Mouse (Mus musculus) limb, embryonic 12.5 days (tissue): ENCODE measurements around the gene Frs3. TPM values are rescaled to one million over a fixed set of nuclear protein-coding genes. Genes with fewer than 3 reads are reported as not detected.

Experiments
- ATAC-seq: fragments of 200-750 bp; cut with Nextera tagmentation; 2 replicates; pipeline ENCODE4 v1.8.0; 2017; ENCODE audit warnings: low read depth, moderate TSS enrichment; ENCODE audit not compliant: insufficient number of reproducible peaks, insufficient read depth, low FRiP score, low TSS enrichment
- H3K27ac ChIP-seq: fragments of 300-500 bp; sonication (generic); 2 replicates; pipeline ENCODE4 v1.5.1; 2016; ENCODE audit warnings: mild to moderate bottlenecking, moderate library complexity
- H3K27me3 ChIP-seq: fragments of 300-500 bp; sonication (generic); 2 replicates; pipeline ENCODE4 v1.6.1; 2016; ENCODE audit warnings: mild to moderate bottlenecking, moderate library complexity
- H3K36me3 ChIP-seq: fragments of 300-500 bp; sonication (generic); 2 replicates; pipeline ENCODE4 v1.6.1; 2016; ENCODE audit warnings: mild to moderate bottlenecking, moderate library complexity
- H3K4me1 ChIP-seq: fragments of 300-500 bp; sonication (generic); replicated peaks from 2 replicates; pipeline ENCODE4 v1.6.1; 2016
- H3K4me2 ChIP-seq: fragments of 300-500 bp; sonication (generic); 2 replicates; pipeline ENCODE4 v1.6.1; 2016; ENCODE audit warnings: mild to moderate bottlenecking, moderate library complexity
- H3K4me3 ChIP-seq: fragments of 300-500 bp; sonication (generic); replicated peaks from 2 replicates; pipeline ENCODE4 v1.5.1; 2016; ENCODE audit warnings: mild to moderate bottlenecking
- H3K9ac ChIP-seq: fragments of 300-500 bp; sonication (generic); replicated peaks from 2 replicates; pipeline ENCODE4 v1.6.1; 2016; ENCODE audit warnings: mild to moderate bottlenecking, moderate library complexity
- H3K9me3 ChIP-seq: fragments of 300-500 bp; sonication (generic); 2 replicates; pipeline ENCODE4 v1.6.1; 2016; ENCODE audit warnings: mild to moderate bottlenecking, moderate library complexity
- WGBS: fragments of 180-500 bp; shearing (Covaris S2); methylation state at CpG from one replicate; pipeline ENCODE4 v1.1.7; 2016; 5-methylcytosine and 5-hydroxymethylcytosine counted together
- polyA plus RNA-seq: library from polyadenylated mRNA; unstranded; fragments of >200 nt; fragmentation: Nextera tagmentation; extraction: Ambion mirVana; gene quantifications from 2 replicates; pipeline ENCODE4 v1.2.1, GENCODE M21; 2016

The Frs3 gene
- polyA plus RNA-seq, 1 experiment from 2014 or later = 8.9 TPM

- peak overlapping the region; percentile 88 for H3K9ac ChIP-seq
- no peaks in the 10 kb centered on the region for H3K9me3 ChIP-seq
- H3K4me2 ChIP-seq = peak overlapping the region; percentile 76
- H3K27me3 ChIP-seq = peaks cover 23% of the 10 kb centered on the region; the same call in 1 of the 2 replicates
- peak overlapping the region; percentile 67 for H3K27ac ChIP-seq
- H3K4me1 ChIP-seq = peaks cover 25% of the 10 kb centered on the region
- ATAC-seq = no peak
- peaks cover 11% of the 10 kb centered on the region for H3K36me3 ChIP-seq
- 28% methylated on average over 13 of the region's 13 CpGs for WGBS
- H3K4me3 ChIP-seq = peak overlapping the region; percentile 82
These were observed 5.0 kb downstream of the Frs3 start for GRCm38 (mm10) chr17:47693671-47694441.

- Histone ChIP-seq H3K4me1 (peaks cover 20% of the 10 kb centered on the region), H3K9ac (peak within 1 kb of the TSS; percentile 88), H3K27me3 (peaks cover 23% of the 10 kb centered on the region; the same call in 1 of the 2 replicates), H3K4me2 (peak within 1 kb of the TSS; percentile 76), H3K27ac (peak within 1 kb of the TSS; percentile 67), H3K9me3 (no peaks in the 10 kb centered on the region), H3K4me3 (peak within 1 kb of the TSS; percentile 82), H3K36me3 (peaks cover 15% of the 10 kb centered on the region)
- no peak for ATAC-seq
- WGBS = 2% methylated on average over 3 of the region's 3 CpGs
These were observed 5.4 kb downstream of the Frs3 start, which contains the start of gene Gm21981 for GRCm38 (mm10) chr17:47694442-47694502. Gm21981 (minus strand) TSS chr17:47694455.

GRCm38 (mm10) chr17:47694503-47695336, 5.9 kb downstream of the Frs3 start, which contains the start of gene Prickle4:
Prickle4 (minus strand) TSS chr17:47694736.
- WGBS = 1% methylated on average over 79 of the region's 82 CpGs
- H3K27me3 ChIP-seq = peaks cover 20% of the 10 kb centered on the region; the same call in 1 of the 2 replicates
- H3K27ac ChIP-seq = peak within 1 kb of the TSS; percentile 67

GRCm38 (mm10) chr17:47695337-47695710, 6.5 kb downstream of the Frs3 start:
- H3K27ac ChIP-seq = peak overlapping the region; percentile 67
- H3K36me3 ChIP-seq = peaks cover 25% of the 10 kb centered on the region
- H3K9me3 ChIP-seq = no peaks in the 10 kb centered on the region
- H3K27me3 ChIP-seq = peaks cover 14% of the 10 kb centered on the region; the same call in 1 of the 2 replicates
- H3K4me1 ChIP-seq = peaks cover 13% of the 10 kb centered on the region
- ATAC-seq = peak; percentile 9; the same call in 1 of the 2 replicates
- peak overlapping the region; percentile 76 for H3K4me2 ChIP-seq
- peak overlapping the region; percentile 88 for H3K9ac ChIP-seq
- H3K4me3 ChIP-seq = peak overlapping the region; percentile 82
- WGBS = under 1% methylated on average over 23 of the region's 23 CpGs

More at GRCm38 (mm10) chr17:47694503-47695336, 5.9 kb downstream of the Frs3 start, which contains the start of gene Prickle4:
- peak; percentile 93 for ATAC-seq
- Histone ChIP-seq H3K36me3 (peaks cover 19% of the 10 kb centered on the region), H3K4me1 (peaks cover 16% of the 10 kb centered on the region), H3K4me2 (peak within 1 kb of the TSS; percentile 76), H3K4me3 (peak within 1 kb of the TSS; percentile 82), H3K9ac (peak within 1 kb of the TSS; percentile 88), H3K9me3 (no peaks in the 10 kb centered on the region)

GRCm38 (mm10) chr17:47698156-47698555, 9.3 kb downstream of the Frs3 start:
- peaks cover 21% of the 10 kb centered on the region for H3K27me3 ChIP-seq
- peaks cover 17% of the 10 kb centered on the region for H3K4me1 ChIP-seq
- H3K27ac ChIP-seq = no peak overlapping the region
- no peak overlapping the region for H3K9ac ChIP-seq
- ATAC-seq = no peak
- no peak overlapping the region for H3K4me2 ChIP-seq
- peaks cover 54% of the 10 kb centered on the region for H3K36me3 ChIP-seq
- H3K4me3 ChIP-seq = no peak overlapping the region
- no peaks in the 10 kb centered on the region for H3K9me3 ChIP-seq
- WGBS = 89% methylated on average over 10 of the region's 10 CpGs

GRCm38 (mm10) chr17:47699055-47699454, 10.2 kb downstream of the Frs3 start:
- H3K9ac ChIP-seq = no peak overlapping the region
- H3K9me3 ChIP-seq = no peaks in the 10 kb centered on the region
- ATAC-seq = no peak
- no peak overlapping the region for H3K4me3 ChIP-seq
- H3K4me1 ChIP-seq = peaks cover 16% of the 10 kb centered on the region
- H3K36me3 ChIP-seq = peaks cover 61% of the 10 kb centered on the region
- no peak overlapping the region for H3K27ac ChIP-seq
- WGBS = 80% methylated on average over 2 of the region's 2 CpGs
- no peak overlapping the region for H3K4me2 ChIP-seq
- H3K27me3 ChIP-seq = peaks cover 24% of the 10 kb centered on the region

- peaks cover 7% of the 10 kb centered on the region; the same call in 1 of the 2 replicates for H3K4me1 ChIP-seq
- no peak overlapping the region for H3K4me3 ChIP-seq
- H3K9ac ChIP-seq = no peak overlapping the region
- no peak for ATAC-seq
- peaks cover 30% of the 10 kb centered on the region for H3K27me3 ChIP-seq
- H3K4me2 ChIP-seq = no peak overlapping the region
- peaks cover 61% of the 10 kb centered on the region for H3K36me3 ChIP-seq
- H3K9me3 ChIP-seq = no peaks in the 10 kb centered on the region
- WGBS = 78% methylated on average over 9 of the region's 9 CpGs
- H3K27ac ChIP-seq = no peak overlapping the region
These were observed 13.0 kb downstream of the Frs3 start for GRCm38 (mm10) chr17:47701793-47702192.

GRCm38 (mm10) chr17:47702548-47703345, 13.9 kb downstream of the Frs3 start:
- no peak for ATAC-seq
- Histone ChIP-seq H3K27ac (no peak overlapping the region), H3K4me3 (no peak overlapping the region), H3K36me3 (peaks cover 61% of the 10 kb centered on the region), H3K4me1 (peaks cover 7% of the 10 kb centered on the region; the same call in 1 of the 2 replicates), H3K4me2 (0 out of 2 replicates have a peak overlapping the region, but pooled peaks have one; percentile 15), H3K9me3 (no peaks in the 10 kb centered on the region), H3K27me3 (peaks cover 30% of the 10 kb centered on the region), H3K9ac (no peak overlapping the region)
- 28% methylated on average over 28 of the region's 28 CpGs for WGBS

- H3K27ac ChIP-seq = 0 out of 2 replicates have a peak overlapping the region, but pooled peaks have one; percentile 7
- WGBS = 19% methylated on average over 20 of the region's 20 CpGs
- H3K36me3 ChIP-seq = peaks cover 54% of the 10 kb centered on the region
- no peak for ATAC-seq
- H3K9ac ChIP-seq = no peak overlapping the region
- no peak overlapping the region for H3K4me3 ChIP-seq
- no peaks in the 10 kb centered on the region for H3K9me3 ChIP-seq
- peaks cover 7% of the 10 kb centered on the region; the same call in 1 of the 2 replicates for H3K4me1 ChIP-seq
- H3K27me3 ChIP-seq = peaks cover 30% of the 10 kb centered on the region
- H3K4me2 ChIP-seq = peak overlapping the region; percentile 15; the same call in 1 of the 2 replicates
These were observed 14.7 kb downstream of the Frs3 start for GRCm38 (mm10) chr17:47703556-47703955.

GRCm38 (mm10) chr17:47704692-47705091, 15.9 kb downstream of the Frs3 start:
- ATAC-seq = no peak
- WGBS = 78% methylated on average over 4 of the region's 4 CpGs
- no peak overlapping the region for H3K9ac ChIP-seq
- peaks cover 42% of the 10 kb centered on the region for H3K36me3 ChIP-seq
- peaks cover 7% of the 10 kb centered on the region; the same call in 1 of the 2 replicates for H3K4me1 ChIP-seq
- no peak overlapping the region for H3K4me3 ChIP-seq
- no peak overlapping the region for H3K4me2 ChIP-seq
- H3K27me3 ChIP-seq = peaks cover 30% of the 10 kb centered on the region
- H3K27ac ChIP-seq = no peak overlapping the region
- no peaks in the 10 kb centered on the region for H3K9me3 ChIP-seq
